Mouse (Mus musculus) hindbrain, embryonic 11.5 days (tissue): ENCODE results near the gene Gapdh. TPM values are rescaled to one million over a fixed set of nuclear protein-coding genes. Genes with fewer than 3 reads are reported as not detected.

ENCODE experiments used
- ATAC-seq: fragments of 200-750 bp; cut with Nextera tagmentation; 2 replicates; pipeline ENCODE4 v1.8.0; 2017; ENCODE audit warnings: mild to moderate bottlenecking, moderate TSS enrichment, moderate library complexity; ENCODE audit not compliant: low FRiP score
- DNase-seq: peaks from one replicate; pipeline ENCODE4 v3.0.0-alpha.2; 2015; ENCODE audit warnings: low spot score
- H3K27ac ChIP-seq: fragments of 300-500 bp; sonication (generic); 2 replicates; pipeline ENCODE4 v1.5.1; 2014; ENCODE audit warnings: mild to moderate bottlenecking, low read depth, low read length
- H3K27me3 ChIP-seq: fragments of 300-500 bp; sonication (generic); 2 replicates; pipeline ENCODE4 v1.6.1; 2014; ENCODE audit warnings: mild to moderate bottlenecking, low read length, moderate library complexity, mixed read lengths; ENCODE audit not compliant: control insufficient read depth, insufficient read depth
- H3K36me3 ChIP-seq: fragments of 300-500 bp; sonication (generic); 2 replicates; pipeline ENCODE4 v1.6.1; 2014; ENCODE audit warnings: mild to moderate bottlenecking, low read length, moderate library complexity, mixed read lengths; ENCODE audit not compliant: control insufficient read depth, insufficient read depth
- H3K4me1 ChIP-seq: fragments of 300-500 bp; sonication (generic); replicated peaks from 2 replicates; pipeline ENCODE4 v1.6.1; 2014; ENCODE audit warnings: low read length, mixed read lengths; ENCODE audit not compliant: control insufficient read depth, insufficient read depth
- H3K4me2 ChIP-seq: fragments of 300-500 bp; sonication (generic); replicated peaks from 2 replicates; pipeline ENCODE4 v1.6.1; 2014; ENCODE audit warnings: mild to moderate bottlenecking, low read depth, low read length
- H3K4me3 ChIP-seq: fragments of 300-500 bp; sonication (generic); 2 replicates; pipeline ENCODE4 v1.5.1; 2014; ENCODE audit warnings: low read depth, low read length
- H3K9ac ChIP-seq: fragments of 300-500 bp; sonication (generic); 2 replicates; pipeline ENCODE4 v1.6.1; 2014; ENCODE audit warnings: low read depth, low read length
- H3K9me3 ChIP-seq: fragments of 300-500 bp; sonication (generic); 2 replicates; pipeline ENCODE4 v1.6.1; 2016; ENCODE audit warnings: low read length; ENCODE audit not compliant: control insufficient read depth
- WGBS: fragments of 180-500 bp; shearing (Covaris S2); extraction: QIAGEN DNeasy Blood & Tissue Kit; methylation state at CpG from one replicate; pipeline ENCODE4 v1.1.7; 2014; 5-methylcytosine and 5-hydroxymethylcytosine counted together
- polyA plus RNA-seq: library from polyadenylated mRNA; unstranded; fragments of >200 nt; fragmentation: Nextera tagmentation; extraction: Ambion mirVana; gene quantifications from 2 replicates; pipeline ENCODE4 v1.2.1, GENCODE M21; 2014

Gene Gapdh
- polyA plus RNA-seq, 1 experiment from 2014 or later: 2,070 TPM

- ATAC-seq (no peak), DNase-seq (no peak)
- Histone ChIP-seq H3K4me2 (no peak overlapping the region), H3K4me1 (no peaks in the 10 kb centered on the region), H3K4me3 (no peak overlapping the region), H3K36me3 (peaks cover 29% of the 10 kb centered on the region), H3K9me3 (no peaks in the 10 kb centered on the region), H3K9ac (no peak overlapping the region), H3K27ac (no peak overlapping the region), H3K27me3 (no peaks in the 10 kb centered on the region)
- 97% methylated on average over 7 of the region's 7 CpGs for WGBS
These were observed 13.3 kb upstream of the Gapdh start for GRCm38 (mm10) chr6:125179601-125180000.

- Histone ChIP-seq H3K9me3 (no peaks in the 10 kb centered on the region), H3K4me1 (no peaks in the 10 kb centered on the region), H3K9ac (no peak overlapping the region), H3K27me3 (no peaks in the 10 kb centered on the region), H3K36me3 (peaks cover 38% of the 10 kb centered on the region), H3K4me2 (no peak overlapping the region), H3K27ac (no peak overlapping the region), H3K4me3 (no peak overlapping the region)
- 91% methylated on average over 5 of the region's 5 CpGs for WGBS
- ATAC-seq (no peak), DNase-seq (no peak)
These were observed 9.2 kb upstream of the Gapdh start for GRCm38 (mm10) chr6:125175469-125175868.

DNA sequence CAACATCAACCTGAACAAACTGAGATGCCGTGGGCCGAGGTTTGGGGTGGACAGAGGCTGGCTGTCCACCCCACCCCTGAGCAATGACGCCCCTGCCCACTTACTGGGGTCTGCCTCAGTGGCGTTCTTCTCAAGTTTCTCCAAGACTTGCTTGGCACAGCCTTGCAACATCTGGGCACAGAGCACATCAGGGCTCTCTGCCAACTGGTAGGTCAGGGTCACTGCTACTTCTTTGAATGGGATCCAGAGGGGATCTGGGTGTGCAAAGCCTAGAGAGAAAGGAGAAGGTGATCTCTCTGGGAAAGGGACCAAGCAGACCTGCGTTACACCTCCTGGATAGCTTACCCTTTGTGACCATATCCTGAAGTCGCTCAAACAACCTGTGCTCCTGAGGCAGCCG is 7.0 kb upstream of the Gapdh start:
- DNase-seq (no peak), ATAC-seq (no peak)
- 96% methylated on average over 7 of the region's 7 CpGs for WGBS
- Histone ChIP-seq H3K4me2 (no peak overlapping the region), H3K27ac (no peak overlapping the region), H3K9me3 (no peaks in the 10 kb centered on the region), H3K27me3 (no peaks in the 10 kb centered on the region), H3K9ac (no peak overlapping the region), H3K4me3 (no peak overlapping the region), H3K4me1 (no peaks in the 10 kb centered on the region), H3K36me3 (peaks cover 37% of the 10 kb centered on the region)

DNA sequence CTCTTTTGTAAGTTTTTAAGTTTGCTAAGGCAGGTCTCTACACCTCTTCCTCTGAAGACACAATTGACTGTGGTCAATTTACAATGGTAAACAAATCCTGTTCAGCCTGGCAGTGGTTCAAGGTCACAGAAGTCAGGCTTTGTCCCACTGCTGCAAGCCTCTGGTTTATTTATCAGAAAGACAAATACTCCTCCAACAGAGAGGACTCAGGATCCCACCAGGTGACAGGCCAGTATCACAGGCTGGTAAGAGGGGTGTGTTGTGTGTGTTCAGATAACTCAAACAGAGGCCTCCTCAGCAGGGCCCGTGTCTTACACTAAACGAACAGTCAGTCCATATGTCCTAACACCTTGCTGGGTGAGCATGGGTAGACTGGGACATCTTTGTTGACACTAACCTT is 6.2 kb upstream of the Gapdh start:
- Histone ChIP-seq H3K36me3 (peaks cover 41% of the 10 kb centered on the region), H3K9ac (no peak overlapping the region), H3K4me3 (no peak overlapping the region), H3K27me3 (no peaks in the 10 kb centered on the region), H3K4me1 (0 out of 2 replicates have a peak, but pooled peaks cover under 1% of the 10 kb centered on the region), H3K27ac (no peak overlapping the region), H3K9me3 (no peaks in the 10 kb centered on the region), H3K4me2 (no peak overlapping the region)
- DNase-seq (no peak), ATAC-seq (no peak)
- WGBS: 98% methylated on average over 2 of the region's 2 CpGs

GRCm38 (mm10) chr6:125170194-125170593 is 3.9 kb upstream of the Gapdh start:
- Histone ChIP-seq H3K27ac (no peak overlapping the region), H3K4me2 (no peak overlapping the region), H3K36me3 (peaks cover 35% of the 10 kb centered on the region), H3K27me3 (no peaks in the 10 kb centered on the region), H3K4me1 (peaks cover 16% of the 10 kb centered on the region), H3K9me3 (no peaks in the 10 kb centered on the region), H3K4me3 (no peak overlapping the region), H3K9ac (no peak overlapping the region)
- ATAC-seq (no peak), DNase-seq (no peak)
- 90% methylated on average over 6 of the region's 6 CpGs for WGBS

DNA sequence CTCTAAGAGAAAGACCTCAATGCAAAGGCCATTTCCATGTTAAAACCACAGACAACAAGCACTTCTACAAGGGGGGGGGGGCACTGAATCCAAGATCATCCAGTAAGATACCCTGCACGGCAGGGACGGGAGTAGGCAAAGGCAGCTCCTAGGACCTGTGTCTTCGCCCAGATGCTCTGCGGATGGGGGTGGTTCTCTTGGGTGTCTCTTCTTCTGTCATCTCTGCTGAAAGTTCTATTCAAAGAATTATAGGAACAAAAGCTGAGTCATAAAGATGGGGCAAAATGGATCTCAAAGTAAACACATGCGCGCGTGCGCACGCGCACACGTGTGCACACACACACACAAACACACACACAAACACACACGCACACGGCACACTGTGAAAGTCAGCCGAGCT is 1.8 kb upstream of the Gapdh start:
- H3K9ac ChIP-seq: no peak overlapping the region
- ATAC-seq (no peak), DNase-seq (no peak)
- H3K4me1 ChIP-seq: peaks cover 26% of the 10 kb centered on the region
- 92% methylated on average over 14 of the region's 14 CpGs for WGBS
- H3K27ac ChIP-seq: no peak overlapping the region
- no peak overlapping the region for H3K4me2 ChIP-seq
- H3K4me3 ChIP-seq: no peak overlapping the region
- no peaks in the 10 kb centered on the region for H3K9me3 ChIP-seq
- H3K36me3 ChIP-seq: peaks cover 22% of the 10 kb centered on the region
- no peaks in the 10 kb centered on the region for H3K27me3 ChIP-seq

DNA sequence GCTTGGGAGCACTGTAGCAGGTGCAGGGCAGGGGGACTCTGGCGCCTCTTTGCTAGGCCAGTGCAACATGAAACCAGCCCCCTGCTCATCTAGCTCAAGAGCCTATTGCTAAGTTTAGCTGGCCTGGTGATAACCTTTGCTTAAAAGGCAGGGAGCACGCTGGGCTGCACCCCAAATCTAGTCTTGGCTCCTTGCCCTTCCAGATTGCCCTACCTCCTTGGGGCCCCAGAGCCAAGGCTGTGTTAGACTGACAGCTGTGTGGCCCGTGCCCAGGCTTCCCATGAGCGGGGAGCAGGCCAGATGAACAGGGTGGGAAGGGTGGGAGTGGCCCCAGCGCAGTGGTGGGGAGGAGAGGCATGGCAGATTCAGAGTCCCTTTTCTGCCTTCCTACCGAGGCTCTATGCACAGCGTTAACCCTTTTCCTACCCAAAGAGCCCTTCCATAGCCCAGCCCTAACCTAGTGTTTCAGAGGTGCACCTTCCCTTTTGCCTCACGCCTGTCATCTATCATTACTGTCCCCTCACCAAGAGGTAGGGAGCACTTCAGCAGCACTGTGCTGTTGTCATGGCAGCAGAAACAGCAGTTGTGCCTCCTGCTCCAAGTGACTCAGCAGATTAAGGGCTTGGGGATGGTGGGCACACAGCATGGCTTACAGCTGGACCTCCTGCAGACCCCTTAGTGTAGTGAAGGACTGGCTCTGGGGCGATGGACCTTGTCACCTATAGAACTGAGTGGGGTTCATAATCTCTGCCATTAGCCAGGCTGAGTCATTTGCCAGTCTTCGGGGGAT is 789 bp upstream of the Gapdh start:
- H3K27me3 ChIP-seq: no peaks in the 10 kb centered on the region
- ATAC-seq: peak; percentile 18; the same call in 1 of the 2 replicates
- WGBS: 15% methylated on average over 10 of the region's 10 CpGs
- no peaks in the 10 kb centered on the region for H3K9me3 ChIP-seq
- peak overlapping the region; percentile 54 for H3K9ac ChIP-seq
- peak overlapping the region; percentile 91 for H3K27ac ChIP-seq
- H3K36me3 ChIP-seq: peaks cover 17% of the 10 kb centered on the region
- H3K4me1 ChIP-seq: peaks cover 26% of the 10 kb centered on the region
- peak overlapping the region; percentile 95 for H3K4me2 ChIP-seq
- H3K4me3 ChIP-seq: peak overlapping the region; percentile 94; the same call in 1 of the 2 replicates
- peak; percentile 51 for DNase-seq

- peak overlapping the region; percentile 98 for H3K9ac ChIP-seq
- ATAC-seq (peak; percentile 91), DNase-seq (peak; percentile 96)
- peak overlapping the region; percentile 94 for H3K4me3 ChIP-seq
- H3K36me3 ChIP-seq: peaks cover 10% of the 10 kb centered on the region
- H3K9me3 ChIP-seq: no peaks in the 10 kb centered on the region
- peak overlapping the region; percentile 91 for H3K27ac ChIP-seq
- no peaks in the 10 kb centered on the region for H3K27me3 ChIP-seq
- H3K4me1 ChIP-seq: peaks cover 26% of the 10 kb centered on the region
- under 1% methylated on average over 35 of the region's 36 CpGs for WGBS
- peak overlapping the region; percentile 95 for H3K4me2 ChIP-seq
These were observed 857 bp downstream of the Gapdh start for GRCm38 (mm10) chr6:125165328-125165891.
